Mouse (Mus musculus): ENCODE measurements around the gene Rnf144a. TPM values are rescaled to one million over a fixed set of nuclear protein-coding genes. Genes with fewer than 3 reads are reported as not detected.

Gene Rnf144a
- total and polyA plus RNA-seq, 2 experiments = 2.0 to 2.3 TPM

GRCm38 (mm10) chr12:26400762-26401161 is 14.3 kb downstream of the Rnf144a start:
- DNase-seq (ENCODE audit: extremely low read depth, low read depth, low spot score) = peak; percentile 96
- WGBS = 90% methylated on average over 1 of the region's 1 CpGs
- peaks cover 20% of the 10 kb centered on the region for H3K4me1 ChIP-seq (ENCODE audit: control insufficient read depth, insufficient read depth, low read length)
- TF ChIP-seq CTCF (IDR thresholded peaks at IDR 0.05; ENCODE audit: low read depth, low read length) = no peak
- TF ChIP-seq POLR2A (IDR thresholded peaks at IDR 0.05; ENCODE audit: extremely low read depth, insufficient read depth, low read length) = no peak
- no peaks in the 10 kb centered on the region for H3K27me3 ChIP-seq (ENCODE audit: control insufficient read depth, insufficient read depth, low read length)
- H3K36me3 ChIP-seq (ENCODE audit: control insufficient read depth, insufficient read depth, low read length) = no peaks in the 10 kb centered on the region
- H3K79me2 ChIP-seq (ENCODE audit: control insufficient read depth, insufficient read depth, low read length) = peaks cover 3% of the 10 kb centered on the region; the same call in 1 of the 2 replicates
- peak overlapping the region; percentile 21; the same call in 1 of the 2 replicates for H3K27ac ChIP-seq (replicated peaks; ENCODE audit: insufficient read depth, low read depth, low read length)
- H3K9ac ChIP-seq (ENCODE audit: low read depth, low read length) = no peak overlapping the region
- no peak overlapping the region for H3K4me3 ChIP-seq (ENCODE audit: insufficient read depth, low read depth, low read length)

DNA sequence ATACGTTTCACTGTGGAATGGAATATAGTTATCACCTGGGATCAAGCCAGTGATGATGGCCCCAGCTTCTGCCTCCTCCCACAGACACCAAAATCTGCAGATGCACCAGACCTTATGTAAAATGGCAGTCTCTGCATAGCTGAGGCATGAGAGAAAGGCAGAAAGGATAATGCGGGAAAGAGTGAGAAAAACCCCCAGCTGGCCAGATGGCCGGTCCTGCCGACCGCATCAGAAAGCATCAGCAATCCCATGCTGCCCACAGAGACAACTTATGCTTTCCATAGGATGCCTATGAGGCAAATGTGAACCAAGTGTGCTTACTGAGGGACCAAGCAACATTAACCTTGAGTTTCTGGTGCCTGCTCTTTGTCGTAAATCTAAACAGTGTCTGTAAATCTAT is 15.7 kb downstream of the Rnf144a start:
- H3K27ac ChIP-seq (replicated peaks; ENCODE audit: insufficient read depth, low read depth, low read length) = no peak overlapping the region
- TF ChIP-seq POLR2A (IDR thresholded peaks at IDR 0.05; ENCODE audit: extremely low read depth, insufficient read depth, low read length) = no peak
- no peak for TF ChIP-seq CTCF (IDR thresholded peaks at IDR 0.05; ENCODE audit: low read depth, low read length)
- H3K4me3 ChIP-seq (ENCODE audit: insufficient read depth, low read depth, low read length) = no peak overlapping the region
- H3K79me2 ChIP-seq (ENCODE audit: control insufficient read depth, insufficient read depth, low read length) = peaks cover 3% of the 10 kb centered on the region; the same call in 1 of the 2 replicates
- 91% methylated on average over 6 of the region's 6 CpGs for WGBS
- H3K4me1 ChIP-seq (ENCODE audit: control insufficient read depth, insufficient read depth, low read length) = peaks cover 14% of the 10 kb centered on the region
- H3K27me3 ChIP-seq (ENCODE audit: control insufficient read depth, insufficient read depth, low read length) = no peaks in the 10 kb centered on the region
- H3K36me3 ChIP-seq (ENCODE audit: control insufficient read depth, insufficient read depth, low read length) = no peaks in the 10 kb centered on the region
- H3K9ac ChIP-seq (ENCODE audit: low read depth, low read length) = no peak overlapping the region
- DNase-seq (ENCODE audit: extremely low read depth, low read depth, low spot score) = no peak

DNA sequence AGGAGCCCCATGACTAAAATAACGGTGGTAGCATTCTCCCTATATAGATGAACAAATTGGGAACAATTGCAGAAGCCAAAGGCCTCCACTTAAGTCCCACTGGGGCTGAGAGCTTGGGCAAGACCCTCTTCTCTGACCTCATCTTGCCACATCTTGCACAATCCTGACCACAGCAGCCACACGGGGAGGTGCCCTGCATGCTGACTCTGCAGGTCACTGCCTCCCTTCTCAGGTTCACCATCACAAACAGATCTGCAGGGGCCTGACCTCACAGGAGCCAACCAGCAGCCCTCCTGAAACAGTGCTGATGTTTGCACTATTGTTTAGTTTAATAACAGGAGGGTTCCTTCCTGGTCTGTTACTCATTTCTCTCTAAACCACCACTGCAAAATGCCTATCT is 16.5 kb downstream of the Rnf144a start:
- no peak overlapping the region for H3K27ac ChIP-seq (replicated peaks; ENCODE audit: insufficient read depth, low read depth, low read length)
- no peaks in the 10 kb centered on the region for H3K27me3 ChIP-seq (ENCODE audit: control insufficient read depth, insufficient read depth, low read length)
- 37% methylated on average over 2 of the region's 2 CpGs for WGBS
- peaks cover 3% of the 10 kb centered on the region; the same call in 1 of the 2 replicates for H3K79me2 ChIP-seq (ENCODE audit: control insufficient read depth, insufficient read depth, low read length)
- no peak overlapping the region for H3K4me3 ChIP-seq (ENCODE audit: insufficient read depth, low read depth, low read length)
- no peak overlapping the region for H3K9ac ChIP-seq (ENCODE audit: low read depth, low read length)
- H3K36me3 ChIP-seq (ENCODE audit: control insufficient read depth, insufficient read depth, low read length) = no peaks in the 10 kb centered on the region
- TF ChIP-seq CTCF (IDR thresholded peaks at IDR 0.05; ENCODE audit: low read depth, low read length) (no peak), POLR2A (IDR thresholded peaks at IDR 0.05; ENCODE audit: extremely low read depth, insufficient read depth, low read length) (no peak)
- H3K4me1 ChIP-seq (ENCODE audit: control insufficient read depth, insufficient read depth, low read length) = peaks cover 10% of the 10 kb centered on the region
- peak; percentile 61 for DNase-seq (ENCODE audit: extremely low read depth, low read depth, low spot score)

DNA sequence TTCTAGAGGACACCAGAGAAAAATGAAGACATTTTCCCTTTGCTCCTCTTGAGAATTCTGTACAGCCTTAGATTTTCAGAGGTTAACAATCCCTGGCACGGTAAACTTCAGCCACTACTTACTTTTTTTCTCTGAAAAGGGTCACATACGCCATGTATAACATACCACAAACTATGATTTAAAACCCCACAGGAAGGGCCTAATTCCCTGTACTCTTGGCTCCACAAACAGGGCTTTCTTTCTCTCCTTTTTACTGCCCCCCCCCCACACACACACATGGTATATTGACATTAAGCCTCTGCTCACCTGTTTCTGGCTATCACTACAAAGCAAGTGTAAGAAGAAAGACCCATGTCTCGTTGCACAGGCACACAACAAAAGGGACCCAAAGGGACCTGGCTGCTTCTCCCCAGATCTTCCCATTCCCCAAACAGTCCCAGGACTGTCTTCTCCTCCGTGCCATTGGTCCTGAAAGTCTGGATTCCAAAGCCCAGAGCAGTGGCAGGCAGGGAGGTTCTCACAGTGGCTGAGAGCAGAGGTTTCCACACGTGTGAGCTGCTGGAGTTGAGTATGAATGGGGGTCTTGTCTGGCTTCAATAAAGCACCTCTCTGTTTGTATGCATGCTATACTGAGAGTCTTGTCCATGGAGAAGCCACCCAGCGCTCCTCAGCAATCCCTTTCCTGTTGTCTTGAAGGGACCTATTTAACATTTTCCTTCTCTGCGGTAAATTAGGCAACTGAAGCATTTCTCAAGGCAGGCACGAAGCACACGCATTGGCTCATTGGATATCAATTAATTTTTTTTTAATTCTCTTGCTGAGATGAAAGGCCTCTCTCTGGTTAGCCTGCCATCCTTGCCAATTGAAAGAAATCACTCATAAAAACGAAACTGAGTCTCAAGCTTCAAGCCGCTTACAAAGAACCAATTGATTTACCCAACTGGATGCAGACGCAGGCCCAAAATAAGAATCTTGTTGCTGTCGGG is 20.3 kb downstream of the Rnf144a start:
- Histone ChIP-seq H3K4me1 (ENCODE audit: control insufficient read depth, insufficient read depth, low read length) (peaks cover 3% of the 10 kb centered on the region; the same call in 1 of the 2 replicates), H3K9ac (ENCODE audit: low read depth, low read length) (no peak overlapping the region), H3K27me3 (ENCODE audit: control insufficient read depth, insufficient read depth, low read length) (no peaks in the 10 kb centered on the region), H3K79me2 (ENCODE audit: control insufficient read depth, insufficient read depth, low read length) (peaks cover 3% of the 10 kb centered on the region; the same call in 1 of the 2 replicates), H3K4me3 (ENCODE audit: insufficient read depth, low read depth, low read length) (no peak overlapping the region), H3K36me3 (ENCODE audit: control insufficient read depth, insufficient read depth, low read length) (no peaks in the 10 kb centered on the region), H3K27ac (replicated peaks; ENCODE audit: insufficient read depth, low read depth, low read length) (no peak overlapping the region)
- 92% methylated on average over 13 of the region's 13 CpGs for WGBS
- TF ChIP-seq POLR2A (IDR thresholded peaks at IDR 0.05; ENCODE audit: extremely low read depth, insufficient read depth, low read length) = no peak
- TF ChIP-seq CTCF (IDR thresholded peaks at IDR 0.05; ENCODE audit: low read depth, low read length) = no peak
- no peak for DNase-seq (ENCODE audit: extremely low read depth, low read depth, low spot score)

DNA sequence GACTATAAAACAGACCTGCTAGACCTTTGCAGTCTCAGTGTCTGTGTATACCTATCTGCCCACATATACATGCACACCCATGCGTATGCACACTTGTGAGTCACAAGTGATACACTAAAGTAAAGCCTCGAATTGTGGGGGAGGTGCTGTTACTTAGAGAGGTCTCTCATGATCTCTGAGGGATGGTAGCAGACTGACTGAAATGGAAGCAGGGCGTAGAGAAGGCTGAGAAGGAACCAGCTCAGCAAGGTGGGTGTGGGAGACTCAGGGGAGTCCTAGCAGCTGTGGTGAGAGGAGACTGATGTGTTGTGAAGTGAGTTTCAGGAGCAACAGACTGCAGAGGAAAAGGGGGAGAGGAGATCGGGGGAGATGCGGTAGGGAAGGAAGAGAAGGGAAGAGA is 21.8 kb downstream of the Rnf144a start:
- no peak overlapping the region for H3K27ac ChIP-seq (replicated peaks; ENCODE audit: insufficient read depth, low read depth, low read length)
- DNase-seq (ENCODE audit: extremely low read depth, low read depth, low spot score) = no peak
- 89% methylated on average over 5 of the region's 5 CpGs for WGBS
- no peak overlapping the region for H3K9ac ChIP-seq (ENCODE audit: low read depth, low read length)
- no peaks in the 10 kb centered on the region for H3K27me3 ChIP-seq (ENCODE audit: control insufficient read depth, insufficient read depth, low read length)
- 0 out of 2 replicates have a peak, but pooled peaks cover 1% of the 10 kb centered on the region for H3K4me1 ChIP-seq (ENCODE audit: control insufficient read depth, insufficient read depth, low read length)
- no peak overlapping the region for H3K4me3 ChIP-seq (ENCODE audit: insufficient read depth, low read depth, low read length)
- no peaks in the 10 kb centered on the region for H3K36me3 ChIP-seq (ENCODE audit: control insufficient read depth, insufficient read depth, low read length)
- H3K79me2 ChIP-seq (ENCODE audit: control insufficient read depth, insufficient read depth, low read length) = peaks cover 3% of the 10 kb centered on the region; the same call in 1 of the 2 replicates
- TF ChIP-seq CTCF (IDR thresholded peaks at IDR 0.05; ENCODE audit: low read depth, low read length) (no peak), POLR2A (IDR thresholded peaks at IDR 0.05; ENCODE audit: extremely low read depth, insufficient read depth, low read length) (no peak)
